Mouse (Mus musculus): ENCODE results near the gene Tmem231.

The Tmem231 gene

DNA sequence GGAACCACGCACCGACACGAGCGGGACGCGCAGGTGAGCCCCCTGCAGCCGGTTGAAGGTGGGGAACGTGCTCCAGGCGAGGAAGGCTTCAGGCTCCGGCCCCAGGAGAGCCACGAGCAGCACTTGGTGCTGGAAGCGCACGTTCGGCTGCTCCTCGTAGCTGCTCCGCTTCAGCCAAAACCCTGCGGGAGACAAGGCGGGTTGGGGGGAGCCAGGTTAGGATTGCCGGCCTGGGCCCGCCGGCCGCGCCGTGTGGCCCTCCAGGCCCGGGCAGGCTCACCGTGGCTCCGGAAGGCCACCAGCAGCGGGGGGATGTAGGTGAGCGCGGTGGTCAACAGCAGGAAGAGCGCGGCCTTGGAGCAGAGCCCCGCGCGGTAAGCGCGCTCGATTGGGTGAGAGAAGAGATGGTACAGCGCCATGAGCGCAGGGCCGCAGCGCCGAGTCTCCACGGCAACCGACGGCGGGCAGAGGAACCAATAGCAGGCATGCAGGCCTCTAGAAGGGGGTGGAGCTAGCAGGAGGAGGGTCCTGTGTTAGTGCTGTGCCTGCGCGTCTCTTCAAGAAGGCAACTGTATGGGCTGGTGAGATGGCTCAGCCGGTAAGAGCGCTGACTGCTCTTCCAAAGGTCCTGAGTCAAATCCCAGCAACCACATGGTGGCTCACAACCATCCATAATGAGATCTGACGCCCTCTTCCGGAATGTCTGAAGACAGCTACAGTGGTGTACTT, at the start of gene Tmem231:
Gene Tmem231 (minus strand): TSS at position 534 of the 729 bp plus-strand sequence.
- peak; percentile 94 for DNase-seq

DNA sequence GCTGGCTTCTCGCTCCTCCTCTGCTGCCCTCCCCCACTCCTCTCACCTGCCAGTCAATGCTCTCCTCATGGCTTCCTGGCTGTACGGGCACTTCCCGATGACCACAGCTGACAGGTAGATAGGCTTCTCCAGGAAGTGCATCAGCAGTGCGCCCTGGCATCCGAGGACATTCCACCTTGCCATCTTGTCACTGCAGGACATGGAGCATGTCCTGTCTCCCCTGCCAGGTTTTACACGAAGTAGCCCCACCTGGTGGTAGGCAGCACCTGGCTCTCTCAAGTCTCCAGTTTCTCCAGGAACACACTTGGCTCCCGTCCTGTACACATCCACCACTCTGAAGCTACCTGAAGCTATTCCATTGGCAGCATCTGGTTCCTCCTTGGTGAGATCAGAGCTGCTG, 48.4 kb upstream of the Tmem231 start:
- peak; percentile 80 for DNase-seq

DNA sequence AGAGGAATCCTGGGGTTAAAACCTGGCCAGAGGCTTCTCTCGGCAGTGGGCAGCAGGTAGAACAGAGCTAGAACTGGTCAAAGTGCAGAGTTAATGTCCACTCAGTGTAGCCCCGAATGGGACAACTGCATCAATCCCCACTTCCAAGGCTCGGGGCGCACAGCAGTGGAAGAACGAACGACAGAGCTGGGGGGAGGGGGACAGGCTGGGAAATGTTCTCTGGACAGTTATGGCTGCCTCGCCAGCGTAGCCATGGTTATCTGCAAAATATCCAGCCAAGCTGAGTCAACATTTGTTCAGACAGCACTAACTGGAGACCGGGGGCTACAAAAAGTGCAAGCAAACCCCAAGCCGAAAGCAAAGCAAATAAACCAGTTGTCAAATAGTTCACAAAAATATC, 44.5 kb upstream of the Tmem231 start:
- DNase-seq: no peak

DNA sequence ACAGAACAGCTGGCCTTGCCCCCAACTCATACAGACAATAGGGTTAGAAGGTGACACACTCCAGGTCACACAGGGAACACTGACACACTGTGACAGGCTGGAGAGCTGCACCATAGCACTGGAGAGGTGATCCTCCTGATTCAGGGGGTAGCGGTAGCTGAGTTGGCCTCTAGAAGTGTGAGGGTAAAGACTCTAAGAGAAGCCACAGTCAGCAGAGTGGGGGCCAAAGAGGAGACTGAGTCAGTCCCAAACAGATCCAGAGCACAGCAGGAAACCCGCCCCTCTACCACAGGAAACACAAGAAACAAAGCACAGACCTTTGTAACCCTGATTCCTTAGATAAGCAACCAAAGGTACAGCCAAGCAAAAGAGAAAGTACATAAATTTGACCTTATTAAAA, 42.6 kb upstream of the Tmem231 start:
- no peak for DNase-seq

DNA sequence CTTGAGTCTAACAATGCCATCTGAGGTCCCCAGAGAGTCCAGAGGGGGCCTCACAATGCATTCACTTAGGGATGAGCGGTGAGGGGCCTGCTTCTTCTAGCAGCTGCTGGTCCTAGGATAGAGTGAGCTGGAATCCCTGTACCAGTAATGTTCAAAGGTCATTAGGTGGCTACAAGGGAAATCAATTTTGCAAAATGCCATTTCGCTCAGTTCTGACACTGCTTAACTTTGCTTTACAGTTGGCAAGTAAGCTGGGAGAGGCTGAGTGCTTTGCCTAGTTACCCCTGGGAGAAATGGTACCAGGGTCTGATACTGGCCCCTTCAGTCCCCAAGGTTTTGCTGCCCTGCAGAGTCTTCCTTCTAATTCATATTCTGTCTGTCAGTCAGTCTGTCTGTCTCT, 42.0 kb upstream of the Tmem231 start:
- DNase-seq: no peak

DNA sequence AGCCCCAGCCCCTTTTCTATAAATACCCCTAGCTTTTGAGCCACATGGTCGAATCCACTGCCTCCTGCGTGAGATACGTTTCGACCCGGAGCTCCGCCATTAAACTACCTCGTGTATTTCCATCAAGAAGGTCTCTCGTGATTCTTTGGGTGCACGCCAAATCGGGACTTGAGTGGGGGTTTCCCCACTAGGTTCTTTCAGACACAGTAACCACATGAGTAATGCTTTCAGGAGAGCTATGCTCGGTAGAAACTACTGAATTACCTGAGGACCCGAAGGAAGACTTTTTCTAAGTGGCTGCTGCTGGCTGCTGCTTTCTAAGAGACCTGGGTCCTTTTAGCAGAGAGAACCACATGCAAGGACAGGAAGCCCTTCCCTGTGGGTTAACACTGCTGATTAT, 40.5 kb upstream of the Tmem231 start:
- DNase-seq: no peak

DNA sequence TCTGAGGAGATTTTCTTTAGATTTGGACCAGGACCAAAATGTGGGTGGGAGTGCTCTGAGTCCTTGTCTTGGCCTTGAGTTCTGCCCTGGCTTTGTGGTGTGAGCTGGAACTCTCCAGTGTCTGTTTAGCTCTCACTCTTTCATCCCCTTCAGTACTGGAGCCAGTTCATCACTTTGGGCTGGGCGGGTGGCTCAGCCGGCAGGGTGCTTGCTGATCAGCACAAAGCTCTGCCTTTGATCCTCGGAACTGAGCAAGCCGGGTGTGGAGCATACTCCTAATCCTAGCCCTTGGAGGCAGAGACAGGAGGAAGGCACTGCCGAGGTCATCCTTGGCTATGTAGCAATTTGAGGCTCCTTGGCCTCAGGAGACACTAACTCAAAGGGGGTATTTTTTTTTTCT, 35.3 kb upstream of the Tmem231 start:
- no peak for DNase-seq

DNA sequence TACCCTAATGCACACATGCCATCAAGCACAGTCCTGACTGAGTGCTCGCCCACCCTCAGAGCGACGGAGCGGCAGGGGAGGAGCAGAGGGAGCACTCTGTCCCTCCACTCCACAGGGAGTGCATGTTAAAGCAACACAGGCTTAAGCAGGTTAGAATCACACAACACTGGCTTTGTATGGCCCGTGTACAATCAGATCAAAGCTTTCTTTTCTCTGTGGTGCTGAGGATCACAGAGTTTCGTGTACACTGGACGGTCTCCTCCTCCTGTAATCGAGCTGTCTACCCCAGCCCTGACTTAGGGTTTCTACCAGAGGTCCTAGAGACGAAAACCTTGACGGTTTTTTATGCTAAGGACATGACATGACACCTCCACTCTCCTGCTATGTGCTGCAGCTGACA, 34.9 kb upstream of the Tmem231 start:
- DNase-seq: no peak

DNA sequence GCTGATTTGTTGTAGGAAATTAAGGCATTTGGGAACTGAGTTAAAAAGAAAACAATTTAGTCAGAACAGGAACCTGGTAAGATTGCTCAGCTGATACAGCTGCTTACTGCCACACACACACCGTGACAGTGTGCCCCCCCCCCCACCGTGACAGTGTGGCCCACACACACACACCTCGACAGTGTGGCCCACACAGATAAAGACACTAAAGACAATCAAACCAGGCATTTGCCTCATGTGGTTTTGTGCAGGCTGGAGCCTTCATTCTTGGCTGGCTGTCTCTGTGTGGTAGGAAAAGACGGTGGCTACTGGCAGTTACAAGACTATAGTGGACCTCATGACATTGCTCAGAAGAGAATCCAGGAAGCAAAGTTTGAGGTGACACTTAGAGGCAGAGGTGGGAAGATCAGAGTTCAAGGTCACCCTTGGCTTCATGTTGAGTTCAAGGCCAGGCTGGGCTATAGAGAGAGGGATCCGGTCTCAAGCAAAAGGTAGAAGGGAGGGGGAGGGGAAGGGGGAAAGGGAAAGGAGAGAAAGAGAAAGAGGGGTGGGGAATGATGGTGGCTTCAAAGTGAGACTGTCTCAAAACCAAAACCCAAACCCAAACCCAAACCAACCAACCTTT, 33.7 kb upstream of the Tmem231 start:
- DNase-seq: no peak

DNA sequence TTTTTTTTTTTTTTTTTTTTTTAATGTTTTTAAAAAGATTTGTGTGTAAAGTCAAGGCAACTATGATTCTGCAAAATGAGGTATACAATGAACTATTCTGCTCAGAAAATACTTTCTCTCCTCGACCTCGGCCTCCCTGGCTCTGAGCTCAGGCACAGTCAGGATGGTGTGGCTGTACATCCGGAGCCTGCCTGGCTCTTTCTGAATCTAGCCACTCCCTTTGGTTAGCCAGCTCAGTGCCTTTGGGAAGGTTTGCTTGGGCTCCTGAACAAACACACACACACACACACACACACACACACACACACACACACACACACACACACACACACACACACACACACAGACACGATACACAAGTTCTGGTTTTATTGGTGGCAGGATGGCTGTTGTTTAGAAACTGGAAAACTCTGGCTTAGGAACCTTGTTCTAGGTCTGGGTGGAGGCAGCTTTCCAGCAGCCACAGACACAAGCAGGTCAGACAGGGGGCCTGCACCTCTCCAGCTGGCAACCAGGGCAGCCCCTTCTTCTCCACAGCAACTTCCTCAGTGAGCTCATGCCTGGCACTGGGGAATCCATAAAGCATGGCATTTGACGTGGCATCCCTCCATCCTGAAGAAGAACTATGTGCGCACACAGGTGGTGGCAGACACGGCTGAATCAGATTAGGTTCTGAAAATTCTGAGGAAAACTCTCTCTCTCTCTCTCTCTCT, 31.3 kb upstream of the Tmem231 start:
- no peak for DNase-seq

DNA sequence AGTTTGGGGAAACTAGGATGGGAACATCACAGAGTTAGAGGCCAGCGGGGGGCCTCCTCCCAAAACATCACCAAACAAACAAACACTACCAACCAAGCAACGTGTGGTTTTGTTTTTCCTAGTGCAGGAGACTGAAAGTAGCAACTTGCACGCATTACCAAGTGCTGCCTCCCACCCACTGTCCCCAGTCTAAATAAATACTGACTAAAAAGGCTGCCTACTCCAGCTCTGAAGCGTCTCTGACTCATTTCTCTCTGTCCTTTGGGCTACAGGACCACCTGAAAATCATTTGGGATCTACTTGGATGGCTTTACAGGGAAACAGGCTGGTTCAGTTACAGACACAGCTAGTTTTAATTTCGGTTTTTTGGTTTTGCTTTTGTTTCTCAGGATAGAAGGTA, 30.7 kb upstream of the Tmem231 start:
- DNase-seq: no peak

DNA sequence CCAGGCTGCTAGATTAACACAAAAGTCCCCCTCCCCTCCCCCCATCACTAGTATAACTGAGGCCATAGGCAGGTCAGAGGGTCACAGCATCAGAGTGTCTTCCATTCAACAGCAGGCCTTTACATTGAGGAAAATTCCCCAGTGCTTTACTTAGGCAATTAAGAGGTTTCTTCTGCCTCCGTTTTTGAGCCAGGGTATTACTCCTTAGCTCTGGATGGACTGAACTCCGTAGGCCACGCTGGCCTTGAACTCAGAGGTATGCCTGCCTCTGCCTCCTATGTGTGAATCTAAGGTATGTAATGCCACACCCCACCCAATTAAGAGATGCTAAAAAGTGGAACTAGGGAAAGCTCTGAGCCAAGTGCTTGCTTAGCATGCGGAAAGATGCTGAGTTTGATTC, 29.9 kb upstream of the Tmem231 start:
- DNase-seq: no peak

DNA sequence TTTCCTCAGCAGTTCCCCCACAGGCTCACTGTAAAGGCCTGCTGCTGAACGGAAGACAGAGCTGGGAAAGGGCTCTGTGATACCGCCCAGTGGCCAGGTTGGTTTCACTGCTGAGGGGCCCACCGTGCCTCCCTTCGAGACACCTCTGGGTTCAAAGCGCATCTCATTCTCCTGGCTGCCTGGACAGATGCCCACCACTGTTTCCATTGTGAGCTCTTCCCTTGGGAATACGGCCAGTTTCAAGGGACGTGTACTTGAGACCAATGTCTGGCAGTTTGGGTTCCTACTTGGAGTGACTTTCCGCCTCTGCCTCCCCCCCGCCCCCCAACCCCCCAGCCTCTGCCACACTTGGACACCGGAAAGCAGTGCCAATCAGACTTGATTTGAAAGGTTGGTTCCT, 29.4 kb upstream of the Tmem231 start:
- DNase-seq: no peak

DNA sequence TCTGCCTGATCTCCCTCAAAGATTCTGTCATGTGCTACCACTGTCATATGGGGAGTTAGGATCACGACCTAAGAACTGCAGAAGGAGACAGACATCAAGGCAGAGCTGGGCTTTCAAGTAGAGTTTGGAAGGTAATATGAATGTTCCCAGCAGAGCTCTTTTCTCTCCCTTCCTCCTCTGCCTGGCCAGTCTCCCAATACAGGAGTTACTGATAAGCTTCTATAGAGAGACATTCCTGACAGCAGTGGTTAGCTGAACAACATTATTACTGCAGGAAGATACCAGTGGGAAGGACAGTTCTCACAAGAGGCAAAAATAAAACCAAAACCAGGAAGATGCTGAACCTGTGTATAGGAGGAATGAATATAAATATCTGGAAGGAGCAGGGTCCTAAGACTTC, 28.9 kb upstream of the Tmem231 start:
- DNase-seq: no peak

DNA sequence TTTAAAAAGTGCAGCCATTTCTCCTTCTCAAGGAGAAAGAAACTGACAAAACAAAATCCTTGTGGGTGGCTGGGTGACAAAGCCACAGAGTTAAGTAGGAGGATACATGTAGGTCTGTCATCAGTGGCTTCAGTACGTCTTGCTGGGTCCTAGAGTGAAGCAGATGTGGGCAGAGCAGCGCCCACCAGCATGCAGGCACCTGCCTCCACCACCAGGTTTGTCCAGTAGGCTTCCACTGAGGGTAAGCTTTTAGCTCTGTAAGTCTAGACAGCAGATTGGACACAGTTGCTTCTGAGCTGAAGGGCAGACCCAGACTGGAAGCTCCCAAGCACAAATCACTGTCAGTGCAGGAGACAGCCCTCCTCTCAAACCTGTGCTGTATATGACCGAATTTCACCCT, 27.6 kb upstream of the Tmem231 start:
- no peak for DNase-seq

DNA sequence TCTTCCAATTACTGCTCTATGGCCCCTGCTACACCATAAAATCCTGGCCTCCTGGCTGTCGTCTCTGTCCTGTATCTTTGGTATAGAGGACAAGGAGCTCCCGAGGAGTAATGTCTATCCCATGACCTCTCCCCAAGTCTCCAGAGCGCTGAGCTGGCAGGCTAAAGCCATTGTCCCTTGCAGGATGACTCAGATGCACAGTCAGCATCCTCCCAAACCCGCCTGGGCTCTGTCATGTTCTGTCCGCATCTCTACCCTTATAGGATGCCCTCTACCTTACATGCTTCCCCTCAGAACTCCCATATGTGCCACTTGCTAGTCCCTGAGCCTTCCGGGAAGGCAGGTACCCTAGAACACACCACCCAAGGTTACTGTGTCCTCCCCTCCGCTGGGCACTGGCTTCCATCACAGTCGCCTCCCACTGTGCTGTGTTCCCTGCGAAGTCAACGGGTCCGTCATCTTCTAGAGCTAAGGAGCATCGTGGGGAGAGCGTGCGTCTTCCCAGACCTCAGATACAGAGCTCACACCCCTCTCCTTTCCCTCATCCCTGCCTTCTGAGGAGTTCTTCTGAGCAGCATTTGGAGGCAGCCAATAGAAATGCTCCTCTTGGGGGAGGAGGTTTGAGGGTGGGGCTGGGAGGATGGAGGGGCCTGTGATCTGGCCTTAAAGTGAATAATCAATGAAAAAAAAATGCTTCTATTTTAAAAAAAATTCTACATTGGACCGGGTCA, 27.1 kb upstream of the Tmem231 start:
- no peak for DNase-seq

DNA sequence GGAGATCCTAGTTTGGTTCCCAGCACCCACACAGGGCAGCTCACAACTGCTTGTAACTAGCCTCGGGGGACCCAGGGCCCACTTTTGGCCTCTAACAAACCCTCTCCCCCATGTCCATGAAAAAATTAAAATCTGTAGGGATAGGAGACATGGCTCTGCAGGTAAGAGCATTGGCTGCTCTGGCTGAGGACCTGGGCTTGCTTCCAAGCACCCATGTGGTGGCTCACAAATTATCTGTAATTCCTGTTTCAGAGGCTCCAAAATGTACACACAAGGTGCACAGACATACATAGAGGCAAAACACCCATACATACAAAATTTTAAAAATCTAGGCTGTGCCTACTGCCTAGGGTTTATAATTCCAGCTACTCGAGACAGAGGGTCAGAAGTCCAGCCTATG, 23.6 kb upstream of the Tmem231 start:
- DNase-seq: no peak

DNA sequence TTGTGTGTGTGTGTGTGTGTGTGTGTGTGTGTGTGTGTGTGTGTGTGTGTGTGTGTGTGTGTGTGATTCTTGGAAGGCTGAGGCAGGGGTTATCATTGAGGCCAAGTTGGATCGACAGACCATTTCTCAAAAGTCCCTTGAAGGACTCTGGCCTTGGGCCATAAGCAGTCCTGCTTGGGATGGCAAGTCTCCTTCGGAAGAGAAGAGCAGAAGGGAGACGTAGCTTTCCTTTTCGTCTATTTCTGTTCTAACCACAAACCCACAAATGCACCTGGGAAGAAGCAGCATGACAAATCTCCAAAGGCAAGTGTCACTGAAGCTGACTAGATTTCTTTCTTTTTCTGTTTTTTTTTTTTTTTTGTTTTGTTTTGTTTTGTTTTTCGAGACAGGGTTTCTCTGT, 22.2 kb upstream of the Tmem231 start:
- no peak for DNase-seq

DNA sequence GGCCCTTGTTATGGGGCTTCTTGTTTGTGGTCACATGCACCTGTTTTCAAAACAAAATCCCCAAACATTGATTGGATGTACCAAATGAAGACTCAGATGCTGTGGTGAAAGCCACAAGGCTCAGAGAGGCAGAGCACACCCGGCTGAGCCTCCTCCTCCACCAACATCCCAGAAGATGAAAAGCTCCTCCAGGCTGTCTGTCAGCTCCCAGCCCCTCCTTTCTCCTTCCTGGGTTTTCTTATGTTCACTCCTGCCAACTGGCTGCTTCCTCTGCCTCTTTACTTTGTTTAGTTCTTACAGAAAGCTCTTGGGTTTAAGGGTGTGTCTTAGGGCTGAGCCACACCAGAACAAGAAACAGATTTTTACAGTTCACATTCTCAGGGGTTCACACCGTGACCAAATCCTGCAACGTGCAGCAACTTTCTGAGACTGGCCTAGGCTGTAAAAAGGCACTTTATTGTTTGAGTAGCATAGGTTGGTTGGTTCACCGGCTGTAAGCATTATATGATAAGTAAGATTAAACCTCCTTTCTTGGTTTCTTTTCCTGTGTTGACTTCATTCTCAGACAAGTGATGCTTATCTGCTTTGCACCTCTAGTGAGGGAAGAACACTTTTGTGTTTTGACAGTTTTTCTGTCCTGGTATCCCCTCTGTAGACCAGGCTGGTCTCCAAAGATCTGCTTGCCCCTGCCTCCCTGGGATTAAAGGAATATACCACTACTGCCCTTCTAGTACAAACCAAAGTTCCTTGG, 21.3 kb upstream of the Tmem231 start:
- DNase-seq: no peak

DNA sequence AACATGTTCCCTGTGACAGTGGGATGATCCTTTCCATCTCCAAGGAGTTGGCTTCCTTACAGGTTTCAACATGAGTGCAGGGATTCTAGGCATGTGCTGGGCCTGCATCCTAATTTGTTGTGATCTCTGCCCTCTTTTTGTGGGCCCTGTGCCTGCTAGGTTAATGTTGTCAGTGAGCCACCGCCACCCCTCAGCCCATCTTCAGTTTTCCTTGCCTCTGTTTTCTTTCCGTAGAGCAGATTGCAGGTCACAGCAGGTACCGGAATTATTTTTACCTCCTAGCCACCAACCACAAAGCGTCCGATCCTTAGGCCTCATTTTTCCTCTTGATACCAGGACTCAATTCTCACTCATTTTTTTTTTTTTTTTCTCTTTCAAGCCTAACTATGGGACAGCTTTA, 18.3 kb upstream of the Tmem231 start:
- peak; percentile 81 for DNase-seq

DNA sequence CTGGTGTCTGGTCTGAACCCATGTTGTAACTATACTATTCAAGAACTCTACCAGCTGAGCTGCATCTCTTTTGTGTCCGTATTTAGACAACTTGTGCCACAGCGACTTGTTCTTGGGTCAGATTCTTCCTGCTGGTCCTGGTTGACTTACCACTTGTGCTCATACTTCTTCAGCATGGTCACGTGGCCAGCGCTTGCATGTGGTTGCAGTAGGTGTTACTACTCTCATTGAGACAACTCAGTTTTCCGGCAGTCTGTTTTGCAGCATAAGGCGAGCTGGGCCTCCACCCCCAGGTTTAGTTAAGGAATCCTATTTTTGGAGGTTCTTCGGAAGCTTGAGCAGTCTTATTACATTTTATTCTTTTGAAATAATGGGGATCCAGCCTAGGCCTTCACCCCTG, 17.6 kb upstream of the Tmem231 start:
- DNase-seq: no peak

DNA sequence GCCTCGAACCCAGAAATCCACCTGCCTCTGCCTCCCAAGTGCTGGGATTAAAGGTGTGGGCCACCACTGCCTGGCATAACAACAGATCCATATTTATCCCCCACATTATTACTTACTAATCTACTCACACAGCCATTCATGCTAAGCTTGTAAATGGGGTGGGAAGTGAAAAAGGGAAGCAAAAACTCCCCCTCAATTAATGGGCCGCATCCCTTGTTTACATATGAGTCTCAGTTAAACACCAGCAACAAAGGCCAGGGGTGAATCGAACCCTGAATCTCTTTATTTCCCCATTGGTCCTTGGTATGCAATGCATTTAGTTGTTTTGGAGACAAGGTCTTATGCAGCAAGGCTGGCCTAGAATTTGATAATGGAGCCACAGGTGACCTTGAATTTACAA, 17.2 kb upstream of the Tmem231 start:
- DNase-seq: no peak

DNA sequence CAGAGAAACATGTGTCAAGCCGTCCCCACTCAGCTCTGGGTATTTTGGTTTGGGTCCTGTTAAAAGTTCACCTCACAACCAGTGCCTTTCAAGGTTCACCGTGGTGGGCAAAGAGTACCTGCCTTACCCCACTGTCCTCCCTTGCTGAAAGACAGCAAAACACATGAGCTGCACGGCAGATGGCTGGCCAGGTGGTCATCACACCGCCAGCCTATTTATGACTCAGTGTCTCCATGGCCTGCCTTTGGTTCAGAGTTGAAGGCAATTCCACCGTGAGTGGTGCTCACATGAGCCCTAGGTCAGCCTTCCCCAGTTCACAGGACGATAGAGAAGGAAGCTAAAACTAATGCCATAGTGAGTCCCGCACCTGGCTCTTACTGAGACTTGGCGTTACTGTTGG, 14.3 kb upstream of the Tmem231 start:
- peak; percentile 69 for DNase-seq
